9 mouse cellular contexts compared by ENCODE assay signal in genomic region chr16:81202721-81203161, GRCm38 (mm10). TPM values are rescaled to one million over a fixed set of nuclear protein-coding genes. Genes with fewer than 3 reads are reported as not detected.
DNase-seq lines count a peak whose midpoint lies in the region; ATAC-seq lines count a peak whose summit lies in the region.
"Had no signal": no experiment of that assay in that cellular context is flagged by ENCODE, and none has a peak within 500 bp of the region (broad histone marks: within the 10 kb centered on the region; RNA-seq: fewer than 3 reads in every experiment).

No protein-coding gene starts in this region.

- peaks cover 19% of the 10 kb centered on the region for H3K4me1 ChIP-seq in forebrain, embryonic 12.5 days

- no peaks in the 10 kb centered on the region for H3K9me3 ChIP-seq in forebrain, embryonic 12.5 days

- H3K36me3 ChIP-seq in forebrain, embryonic 12.5 days (replicated peaks): no peaks in the 10 kb centered on the region

- H3K27ac ChIP-seq in forebrain, embryonic 12.5 days: peak overlapping the region; percentile 38; the same call in 1 of the 2 replicates

- no peaks in the 10 kb centered on the region for H3K27me3 ChIP-seq in forebrain, embryonic 12.5 days

- intact Hi-C loops in left cerebral cortex, postnatal 10 days (cut with DNase I): loop anchor here (2.0 to 5.0 kb wide), 2 partner anchors 82 to 1320 kb away; no protein-coding TSS in a partner anchor
- intact Hi-C loops in left cerebral cortex, postnatal 4 days (cut with DNase I): loop anchor here (5.0 kb wide), 1 partner anchor 1315 kb away; no protein-coding TSS in a partner anchor
- intact Hi-C loops in left cerebral cortex, postnatal 25 days (cut with DNase I): loop anchor here (2.0 to 10.0 kb wide), 3 partner anchors 252 to 1732 kb away; no protein-coding TSS in a partner anchor
- intact Hi-C loops in heart, postnatal 14 days (cut with DNase I): loop anchor here (2.0 kb wide), 1 partner anchor 82 kb away; no protein-coding TSS in a partner anchor

- 0 out of 2 replicates have a peak overlapping the region, but pooled peaks have one; percentile 12 for H3K9ac ChIP-seq in forebrain, embryonic 12.5 days

- ATAC-seq in forebrain, embryonic 12.5 days (ENCODE audit: low FRiP score): no peak
- ATAC-seq: inflammation-experienced regulatory T-cells, adult 6 months had no signal

- DNase-seq in left cerebral cortex, postnatal 10 days (ENCODE audit: extremely low spot score in 1 of 2, low spot score in 2 of 2): peak; percentile 18 to 34
- DNase-seq in left cerebral cortex, postnatal 4 days: no peak
- peak; percentile 57 to 66 for DNase-seq in left cerebral cortex, postnatal 25 days (ENCODE audit: low spot score in 2 of 2)
- DNase-seq in right cerebral cortex, postnatal 25 days: peak; percentile 55
- no peak for DNase-seq in gastrocnemius, postnatal 4 days (ENCODE audit: low spot score in 2 of 2)
- no peak for DNase-seq in heart, postnatal 14 days

- H3K4me2 ChIP-seq in forebrain, embryonic 12.5 days: peak overlapping the region; percentile 33
- H3K4me2 ChIP-seq: liver, embryonic 11.5 days had no signal

- WGBS in forebrain, embryonic 12.5 days: 68% methylated on average over 8 of the region's 8 CpGs

- peak overlapping the region; percentile 24 for H3K4me3 ChIP-seq in forebrain, embryonic 12.5 days (replicated peaks)

RNA-seq across cellular contexts. Expression of gene Ncam2, which starts 2.2 kb away (rescaled TPM):
- 100 to 1,000 TPM in 1 of 2 experiments, 10 to 100 TPM in 1; 95.1 to 103 TPM for total RNA-seq in left cerebral cortex, postnatal 10 days (2021)
- total RNA-seq in left cerebral cortex, postnatal 4 days (2021): 10 to 100 TPM; 62.4 to 69.9 TPM
- polyA plus RNA-seq in forebrain, embryonic 12.5 days (2016; fragmentation: Nextera tagmentation; extraction: Ambion mirVana): 7.7 TPM in 2 replicates
- total RNA-seq in left cerebral cortex, postnatal 25 days (2021): 10 to 100 TPM; 78.5 to 85.1 TPM
- 1 to 10 TPM in 1 of 2 experiments, under 1 TPM in 1; 0.86 to 1.3 TPM for total RNA-seq in gastrocnemius, postnatal 4 days (2021)
- under 1 TPM; 0.07 to 0.10 TPM for total RNA-seq in heart, postnatal 14 days (2021)
- polyA plus RNA-seq: inflammation-experienced regulatory T-cells, adult 6 months had no signal

Comparison
In these comparisons a context has a peak if more than half of its experiments do, and no peak if none do; other contexts are left out.
1. DNase-seq: peak in left cerebral cortex, postnatal 10 days (2 of 2), left cerebral cortex, postnatal 25 days (2 of 2) and right cerebral cortex, postnatal 25 days (single experiment); none in left cerebral cortex, postnatal 4 days (single experiment), gastrocnemius, postnatal 4 days (0 of 2) and heart, postnatal 14 days (0 of 2).
2. RNA of gene Ncam2, which starts 2.2 kb away (total RNA-seq): 95.1 to 103 TPM in left cerebral cortex, postnatal 10 days, 78.5 to 85.1 TPM in left cerebral cortex, postnatal 25 days and 62.4 to 69.9 TPM in left cerebral cortex, postnatal 4 days; 0.86 to 1.3 TPM in gastrocnemius, postnatal 4 days and 0.07 to 0.10 TPM in heart, postnatal 14 days; every median in the first group is over 10 times any median in the second.